ENCODE assay signal across 15 mouse cellular contexts in genomic region chr9:64195554-64195953, GRCm38 (mm10). TPM values are rescaled to one million over a fixed set of nuclear protein-coding genes. Genes with fewer than 3 reads are reported as not detected.
A peak's percentile ranks its signal among the peaks of the same experiment; 100 is the strongest.
DNase-seq lines count a peak whose midpoint lies in the region; ATAC-seq lines count a peak whose summit lies in the region.
"Had no signal": no experiment of that assay in that cellular context is flagged by ENCODE, and none has a peak within 500 bp of the region (broad histone marks: within the 10 kb centered on the region; RNA-seq: fewer than 3 reads in every experiment).

No protein-coding gene starts in this region.

- no peak overlapping the region for H3K4me2 ChIP-seq in heart, embryonic 12.5 days
- H3K4me2 ChIP-seq: forebrain, embryonic 12.5 days; neural tube, embryonic 12.5 days had no signal

- WGBS in heart, embryonic 12.5 days = 53% methylated on average over 4 of the region's 4 CpGs

- intact Hi-C loops in left cerebral cortex, postnatal 25 days (cut with DNase I) = no loop called here

- no peak overlapping the region for H3K9ac ChIP-seq in heart, embryonic 12.5 days
- H3K9ac ChIP-seq: forebrain, embryonic 12.5 days had no signal

- peak; percentile 20 to 29 for DNase-seq in heart, adult 9 months (ENCODE audit: low spot score in 2 of 2)
- peak; percentile 92 for DNase-seq in brain, adult 2 months (ENCODE audit: low read depth, low spot score)
- DNase-seq in layer of hippocampus, adult 18-20 months (ENCODE audit: low spot score in 2 of 2) = peak; percentile 74 to 87
- peak; percentile 72 to 91 for DNase-seq in left cerebral cortex, postnatal 25 days (ENCODE audit: low spot score in 2 of 2)
- DNase-seq in cerebellum, adult 11-12 months = no peak
- no peak for DNase-seq in cerebellum, adult 11 months
- DNase-seq: kidney, adult 8-10 months had no signal

- 0 out of 2 replicates have a peak, but pooled peaks cover 6% of the 10 kb centered on the region for H3K4me1 ChIP-seq in heart, embryonic 12.5 days (replicated peaks)
- H3K4me1 ChIP-seq: forebrain, embryonic 12.5 days; neural tube, embryonic 12.5 days had no signal

- H3K36me3 ChIP-seq in heart, embryonic 12.5 days = peaks cover 50% of the 10 kb centered on the region

- H3K27ac ChIP-seq in heart, embryonic 12.5 days (ENCODE audit: poor library complexity, severe bottlenecking) = no peak overlapping the region
- H3K27ac ChIP-seq: forebrain, embryonic 12.5 days; macrophage; neural tube, embryonic 12.5 days had no signal

- no peak for ATAC-seq in heart, embryonic 12.5 days (ENCODE audit: insufficient number of reproducible peaks, low FRiP score)
- no peak for ATAC-seq in CD4-positive, CD25-positive, alpha-beta regulatory T cell, adult 4 months
- ATAC-seq: Patski had no signal

- no peak overlapping the region for H3K4me3 ChIP-seq in heart, embryonic 12.5 days
- H3K4me3 ChIP-seq: forebrain, embryonic 12.5 days; neural tube, embryonic 12.5 days had no signal

- H3K27me3 ChIP-seq in heart, embryonic 12.5 days (replicated peaks) = no peaks in the 10 kb centered on the region
- H3K27me3 ChIP-seq: forebrain, embryonic 12.5 days; neural tube, embryonic 12.5 days; Patski had no signal

- H3K9me3 ChIP-seq in heart, embryonic 12.5 days (replicated peaks) = no peaks in the 10 kb centered on the region
- H3K9me3 ChIP-seq: forebrain, embryonic 12.5 days; neural tube, embryonic 12.5 days had no signal

RNA-seq across cellular contexts. Expression of gene Snapc5, which starts 16.5 kb away (rescaled TPM):
- polyA plus RNA-seq in heart, embryonic 12.5 days (2016; fragmentation: Nextera tagmentation; extraction: Ambion mirVana) = 21.9 and 23.0 TPM in 2 replicates
- 10 to 100 TPM; 15.6 to 19.6 TPM for total RNA-seq in layer of hippocampus, adult 18-20 months (2021)
- total RNA-seq in left cerebral cortex, postnatal 25 days (2021) = 10 to 100 TPM; 21.5 to 22.7 TPM
- 10 to 100 TPM; 59.8 to 61.1 TPM for polyA plus RNA-seq in CD4-positive, CD25-positive, alpha-beta regulatory T cell, adult 4 months (2017; shearing (Covaris generic))

RNA-seq across cellular contexts. Expression of gene Rpl4, which starts 22.4 kb away (rescaled TPM):
- polyA plus RNA-seq in heart, embryonic 12.5 days (2016; fragmentation: Nextera tagmentation; extraction: Ambion mirVana) = 801 and 832 TPM in 2 replicates
- 100 to 1,000 TPM; 658 to 671 TPM for total RNA-seq in layer of hippocampus, adult 18-20 months (2021)
- total RNA-seq in left cerebral cortex, postnatal 25 days (2021) = 100 to 1,000 TPM; 485 to 487 TPM
- polyA plus RNA-seq in CD4-positive, CD25-positive, alpha-beta regulatory T cell, adult 4 months (2017; shearing (Covaris generic)) = 1,000 to 10,000 TPM; 3,641 to 3,879 TPM

RNA-seq across cellular contexts. Expression of gene Zwilch, which starts 22.6 kb away (rescaled TPM):
- polyA plus RNA-seq in heart, embryonic 12.5 days (2016; fragmentation: Nextera tagmentation; extraction: Ambion mirVana) = 28.0 and 28.6 TPM in 2 replicates
- 1 to 10 TPM; 2.2 to 3.1 TPM for total RNA-seq in layer of hippocampus, adult 18-20 months (2021)
- total RNA-seq in left cerebral cortex, postnatal 25 days (2021) = 1 to 10 TPM; 2.5 to 4.6 TPM
- 1 to 10 TPM; 3.9 to 5.0 TPM for polyA plus RNA-seq in CD4-positive, CD25-positive, alpha-beta regulatory T cell, adult 4 months (2017; shearing (Covaris generic))

RNA-seq across cellular contexts. Expression of gene Uchl4, which starts 39.4 kb away (rescaled TPM):
- 2.7 and 2.8 TPM in 2 replicates for polyA plus RNA-seq in heart, embryonic 12.5 days (2016; fragmentation: Nextera tagmentation; extraction: Ambion mirVana)
- 1 to 10 TPM; 2.4 to 2.9 TPM for total RNA-seq in layer of hippocampus, adult 18-20 months (2021)
- 1 to 10 TPM; 2.1 to 4.6 TPM for total RNA-seq in left cerebral cortex, postnatal 25 days (2021)
- polyA plus RNA-seq in CD4-positive, CD25-positive, alpha-beta regulatory T cell, adult 4 months (2017; shearing (Covaris generic)) = 1 to 10 TPM; 3.8 to 9.9 TPM
- total RNA-seq: hematopoietic stem cell, adult 5-6 weeks had no signal
- polyA plus RNA-seq: liver, adult 2 months had no signal

RNA-seq across cellular contexts. Expression of gene Map2k1, which starts 57.9 kb away (rescaled TPM):
- 99.7 and 100 TPM in 2 replicates for polyA plus RNA-seq in heart, embryonic 12.5 days (2016; fragmentation: Nextera tagmentation; extraction: Ambion mirVana)
- total RNA-seq in layer of hippocampus, adult 18-20 months (2021) = 100 to 1,000 TPM; 354 to 355 TPM
- 100 to 1,000 TPM; 286 to 290 TPM for total RNA-seq in left cerebral cortex, postnatal 25 days (2021)
- polyA plus RNA-seq in CD4-positive, CD25-positive, alpha-beta regulatory T cell, adult 4 months (2017; shearing (Covaris generic)) = 10 to 100 TPM; 31.5 to 33.0 TPM

Comparison
In these comparisons a context has a peak if more than half of its experiments do, and no peak if none do; other contexts are left out.
1. DNase-seq: peak in heart, adult 9 months (2 of 2), brain, adult 2 months (single experiment), layer of hippocampus, adult 18-20 months (2 of 2) and left cerebral cortex, postnatal 25 days (2 of 2); none in cerebellum, adult 11-12 months (single experiment) and cerebellum, adult 11 months (single experiment).